Mouse (Mus musculus): ENCODE results near the gene Magea2. TPM values are rescaled to one million over a fixed set of nuclear protein-coding genes. Genes with fewer than 3 reads are reported as not detected.
"Not testable (repeated sequence)": the region's sequence is repeated elsewhere in the genome, so short reads cannot be mapped to it uniquely, and the experiment has no call there.

The Magea2 gene
- total RNA-seq (2014; fragmentation: Nextera tagmentation) (not detected in 2 replicates), total RNA-seq (2017) (not detected in 2 replicates)

GRCm38 (mm10) chrX:155093566-155093965, at the start of gene Magea2:
Magea2 (minus strand) TSS chrX:155093666.
- not testable (repeated sequence) for ATAC-seq (replicated peaks; ENCODE audit: low FRiP score, low TSS enrichment, poor library complexity, severe bottlenecking)

- ATAC-seq (replicated peaks; ENCODE audit: low FRiP score, low TSS enrichment, poor library complexity, severe bottlenecking) = not testable (repeated sequence)
Observed at GRCm38 (mm10) chrX:155128312-155128711, 34.8 kb upstream of the Magea2 start, which contains the start of gene Cldn34b2. Cldn34b2 (minus strand) TSS chrX:155128412.

GRCm38 (mm10) chrX:155098024-155098423, 4.6 kb upstream of the Magea2 start:
- no peak for ATAC-seq (replicated peaks; ENCODE audit: low FRiP score, low TSS enrichment, poor library complexity, severe bottlenecking)

- not testable (repeated sequence) for ATAC-seq (replicated peaks; ENCODE audit: low FRiP score, low TSS enrichment, poor library complexity, severe bottlenecking)
Observed at GRCm38 (mm10) chrX:155089693-155090092, 3.8 kb downstream of the Magea2 start, which contains the start of gene Magea1. Magea1 (minus strand) TSS chrX:155089793.

- ATAC-seq (replicated peaks; ENCODE audit: low FRiP score, low TSS enrichment, poor library complexity, severe bottlenecking) = not testable (repeated sequence)
Observed at GRCm38 (mm10) chrX:155063045-155063444, 30.4 kb downstream of the Magea2 start, which contains the start of gene Magea5. Magea5 (minus strand) TSS chrX:155063145.

- ATAC-seq (replicated peaks; ENCODE audit: low FRiP score, low TSS enrichment, poor library complexity, severe bottlenecking) = not testable (repeated sequence)
Observed at GRCm38 (mm10) chrX:154995750-154996149, 97.7 kb downstream of the Magea2 start, which contains the start of gene Magea8. Magea8 (minus strand) TSS chrX:154995850.

Other genes starting within 250 kb of the Magea2 start
- not detected in 2 replicates for gene Cldn34b1, start 203.4 kb downstream of the Magea2 start, total RNA-seq (2014; fragmentation: Nextera tagmentation)
- not detected in 2 replicates for gene Cldn34b1, start 203.4 kb downstream of the Magea2 start, total RNA-seq (2017)
- gene Magea6, start 157.7 kb downstream of the Magea2 start, total RNA-seq (2014; fragmentation: Nextera tagmentation) = not detected in 2 replicates
- not detected in 2 replicates for gene Magea6, start 157.7 kb downstream of the Magea2 start, total RNA-seq (2017)
- not detected in 2 replicates for gene Magea3, start 144.2 kb downstream of the Magea2 start, total RNA-seq (2014; fragmentation: Nextera tagmentation)
- gene Magea3, start 144.2 kb downstream of the Magea2 start, total RNA-seq (2017) = not detected in 2 replicates
- gene Magea8, start 97.8 kb downstream of the Magea2 start, total RNA-seq (2014; fragmentation: Nextera tagmentation) = not detected in 2 replicates
- not detected in 2 replicates for gene Magea8, start 97.8 kb downstream of the Magea2 start, total RNA-seq (2017)
- gene Magea5, start 30.5 kb downstream of the Magea2 start, total RNA-seq (2014; fragmentation: Nextera tagmentation) = not detected in 2 replicates
- not detected in 2 replicates for gene Magea5, start 30.5 kb downstream of the Magea2 start, total RNA-seq (2017)
- not detected in 2 replicates for gene Magea1, start 3.9 kb downstream of the Magea2 start, total RNA-seq (2014; fragmentation: Nextera tagmentation)
- not detected in 2 replicates for gene Magea1, start 3.9 kb downstream of the Magea2 start, total RNA-seq (2017)
- gene Cldn34b2, start 34.7 kb upstream of the Magea2 start, total RNA-seq (2014; fragmentation: Nextera tagmentation) = not detected in 2 replicates
- not detected in 2 replicates for gene Cldn34b2, start 34.7 kb upstream of the Magea2 start, total RNA-seq (2017)
- gene Sat1, start 122.8 kb upstream of the Magea2 start, total RNA-seq (2014; fragmentation: Nextera tagmentation) = 31.4 and 37.1 TPM in 2 replicates
- gene Sat1, start 122.8 kb upstream of the Magea2 start, total RNA-seq (2017) = 76.2 and 82.5 TPM in 2 replicates
- 18.1 and 34.5 TPM in 2 replicates for gene Acot9, start 168.8 kb upstream of the Magea2 start, total RNA-seq (2014; fragmentation: Nextera tagmentation)
- gene Acot9, start 168.8 kb upstream of the Magea2 start, total RNA-seq (2017) = 25.1 and 27.0 TPM in 2 replicates
- 79.7 and 90.9 TPM in 2 replicates for gene Prdx4, start 247.1 kb upstream of the Magea2 start, total RNA-seq (2014; fragmentation: Nextera tagmentation)
- gene Prdx4, start 247.1 kb upstream of the Magea2 start, total RNA-seq (2017) = 70.2 and 74.9 TPM in 2 replicates